Mouse (Mus musculus) lung, postnatal 36 days (tissue): Measurements from ENCODE around the gene Fcnb.

ENCODE experiments used
- DNase-seq: peaks from one replicate; pipeline ENCODE4 v3.0.0; 2022; ENCODE audit warnings: mixed read lengths

The Fcnb gene

DNA sequence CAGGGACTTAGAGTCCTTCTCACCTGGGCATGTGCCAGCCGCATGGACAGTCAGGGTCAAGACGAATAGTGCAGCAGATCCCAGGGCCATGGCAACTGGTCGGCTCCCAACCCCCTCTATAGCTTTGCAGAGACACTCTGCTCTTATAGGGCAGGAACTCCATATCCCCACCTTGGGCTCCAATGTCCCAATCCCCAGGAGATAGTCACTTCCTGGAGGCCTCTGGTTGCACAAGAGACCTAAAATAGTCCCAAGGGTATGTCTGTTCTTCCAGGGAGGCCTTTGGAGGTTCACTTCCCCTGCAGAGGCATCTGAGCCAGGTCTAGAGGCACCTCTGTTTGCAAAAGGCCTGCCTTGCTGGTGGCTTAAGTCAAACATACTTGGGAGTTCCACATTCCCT is at the start of gene Fcnb:
Gene Fcnb, minus strand, starts transcription at position 118 of the 400 bp plus-strand sequence.
- DNase-seq: no peak

DNA sequence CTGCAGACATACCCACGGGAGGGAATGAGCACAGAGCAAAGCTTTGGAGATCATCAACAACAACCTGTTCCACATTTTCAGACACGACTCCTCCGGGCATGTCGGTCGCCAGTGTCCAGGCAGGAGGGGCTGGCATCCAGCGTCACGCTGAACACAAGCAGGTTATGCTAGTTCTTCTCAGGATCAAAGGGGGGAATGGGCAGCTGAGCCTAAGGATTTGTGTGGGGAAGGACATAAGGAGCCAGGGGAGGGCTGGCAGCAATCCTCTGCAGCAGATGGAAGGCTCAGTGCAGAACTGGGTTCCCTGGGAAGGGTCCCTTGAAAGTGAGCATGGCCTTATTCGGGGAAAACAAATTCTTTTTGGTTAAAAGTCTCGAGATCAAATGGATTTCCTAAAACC is 49.1 kb upstream of the Fcnb start:
- no peak for DNase-seq

DNA sequence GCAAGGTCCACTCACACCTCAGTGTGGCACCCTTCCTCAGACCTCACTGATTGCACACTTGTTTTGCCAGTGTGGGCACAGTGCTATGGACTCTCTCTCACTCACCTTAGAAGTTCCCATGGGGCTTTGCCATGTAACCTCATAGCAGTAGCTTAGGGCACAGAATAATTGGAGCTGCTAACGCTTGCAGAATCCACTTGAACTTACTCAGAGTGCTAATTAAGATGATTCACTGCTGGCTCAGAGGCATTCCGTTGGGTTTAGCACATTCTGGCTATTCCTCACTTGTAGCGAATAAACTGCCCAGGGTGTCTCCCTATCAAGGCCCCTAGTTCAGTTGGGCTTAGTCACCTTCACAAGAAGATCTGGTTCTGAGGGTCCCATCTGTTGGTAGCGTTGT is 47.4 kb upstream of the Fcnb start:
- no peak for DNase-seq

DNA sequence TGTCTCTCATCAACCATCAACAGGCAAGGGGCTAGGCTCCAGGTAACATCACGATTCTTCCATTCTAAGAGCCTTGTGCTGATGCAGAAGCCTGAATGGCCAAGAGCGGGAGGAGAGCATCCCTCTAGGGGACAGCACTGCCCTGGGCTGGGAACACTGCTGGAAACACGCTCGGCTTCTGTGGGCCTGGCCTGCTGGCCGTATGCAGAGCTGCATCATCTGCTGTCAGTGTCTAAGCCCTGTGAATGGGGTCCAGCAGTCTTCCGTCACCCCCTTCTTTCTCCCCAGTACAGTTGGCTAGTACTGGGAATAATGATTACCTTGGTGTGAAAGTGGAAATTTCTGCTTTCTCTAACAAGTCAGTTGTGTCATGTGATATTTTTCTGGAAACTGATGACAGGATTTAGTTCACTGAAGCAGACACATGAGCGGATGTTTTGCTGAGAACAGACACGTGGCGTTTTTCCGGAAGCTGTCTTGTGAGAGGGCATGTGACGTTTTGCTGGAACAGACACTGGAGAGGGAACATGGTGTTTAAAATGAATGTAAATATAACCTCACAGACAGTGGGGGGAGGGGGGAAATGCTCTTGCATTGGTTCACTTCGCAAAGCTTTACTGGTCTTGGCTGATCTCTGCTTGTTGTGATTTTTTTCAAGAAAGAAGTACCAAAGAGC is 42.2 kb upstream of the Fcnb start:
- DNase-seq: peak; percentile 56

DNA sequence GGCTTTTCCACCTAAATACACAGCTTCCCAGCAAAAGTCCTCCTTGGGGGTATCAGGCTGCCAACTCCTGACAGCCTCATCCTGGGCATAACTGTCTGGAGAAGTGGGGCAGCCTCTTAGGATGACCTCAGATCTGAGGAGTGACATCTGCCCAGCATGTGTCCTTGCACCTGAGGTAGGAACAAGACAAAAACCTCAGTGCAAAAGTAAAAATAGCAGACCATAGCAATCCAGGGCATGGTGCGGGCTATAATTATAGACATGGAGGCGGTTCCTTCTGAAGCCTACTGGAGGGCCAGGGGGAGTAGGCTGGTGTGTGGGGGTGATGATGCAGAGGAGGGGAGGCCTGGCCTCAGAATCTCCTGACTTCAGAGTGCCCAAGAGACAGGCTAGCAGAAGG is 39.2 kb upstream of the Fcnb start:
- DNase-seq: no peak

DNA sequence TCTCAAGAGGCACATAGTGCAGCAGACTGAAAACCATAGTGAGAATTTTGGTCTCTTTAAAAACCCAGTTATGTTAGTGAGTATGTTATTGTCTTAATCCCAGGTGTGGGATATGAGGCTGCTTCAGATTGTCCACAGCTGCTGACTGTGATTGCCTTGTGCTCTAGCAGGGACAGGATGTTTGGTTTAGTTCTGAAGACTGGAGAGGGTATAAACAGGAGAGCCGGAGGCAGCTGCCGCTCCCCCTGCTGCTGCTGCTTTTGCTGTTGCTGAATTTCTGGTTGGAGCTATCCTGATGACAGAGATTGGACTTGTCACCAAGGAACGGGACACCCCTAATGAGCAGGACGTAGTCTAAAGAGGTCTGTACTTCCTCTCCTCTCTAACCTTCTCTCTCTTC is 36.6 kb upstream of the Fcnb start:
- DNase-seq: no peak

DNA sequence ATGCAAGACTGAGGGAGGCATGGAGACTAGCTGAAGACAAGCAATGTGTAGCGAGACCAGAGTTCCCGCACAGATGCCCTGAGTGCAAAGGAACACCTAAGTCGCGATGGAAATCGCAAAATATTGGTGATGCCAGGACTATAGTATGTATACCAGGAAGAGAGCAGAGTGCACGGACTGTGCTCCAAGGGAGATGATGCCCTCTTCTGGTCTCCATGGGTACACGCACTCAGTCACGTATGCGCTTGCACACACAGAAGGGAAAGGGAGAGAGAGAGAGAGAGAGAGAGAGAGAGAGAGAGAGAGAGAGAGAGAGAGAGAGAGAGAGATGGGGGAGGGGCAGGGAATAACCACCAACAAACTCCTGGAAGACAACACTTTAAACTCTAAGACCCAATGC is 35.7 kb upstream of the Fcnb start:
- DNase-seq: no peak

DNA sequence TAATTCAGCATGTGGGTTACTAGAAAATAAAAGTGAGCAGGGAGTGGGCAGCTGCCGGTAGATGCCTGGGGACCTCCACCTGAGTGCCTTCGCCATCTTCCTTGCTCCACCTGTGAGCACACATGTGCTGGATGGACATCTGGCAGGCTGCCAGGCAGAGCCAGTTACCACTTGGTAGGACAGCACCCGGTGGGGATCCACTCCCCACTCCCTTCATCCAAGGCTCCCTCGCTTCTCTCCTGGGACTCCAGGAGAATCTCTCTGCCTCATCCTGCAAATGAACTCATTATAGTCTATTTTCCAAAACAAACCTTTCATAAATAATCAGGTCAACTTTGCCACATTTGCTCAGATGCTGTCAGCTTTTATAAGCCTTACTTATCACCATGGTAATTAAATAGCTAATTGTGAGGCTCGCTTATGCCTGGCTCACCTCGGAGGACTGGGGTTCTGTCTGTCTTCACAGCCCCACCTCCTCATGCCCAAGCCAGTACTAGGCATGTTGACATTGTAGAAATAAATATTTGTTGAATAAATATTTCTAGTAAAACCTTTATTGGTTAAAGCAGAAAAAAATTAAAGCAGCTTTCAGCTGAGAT is 33.9 kb upstream of the Fcnb start:
- DNase-seq: no peak

DNA sequence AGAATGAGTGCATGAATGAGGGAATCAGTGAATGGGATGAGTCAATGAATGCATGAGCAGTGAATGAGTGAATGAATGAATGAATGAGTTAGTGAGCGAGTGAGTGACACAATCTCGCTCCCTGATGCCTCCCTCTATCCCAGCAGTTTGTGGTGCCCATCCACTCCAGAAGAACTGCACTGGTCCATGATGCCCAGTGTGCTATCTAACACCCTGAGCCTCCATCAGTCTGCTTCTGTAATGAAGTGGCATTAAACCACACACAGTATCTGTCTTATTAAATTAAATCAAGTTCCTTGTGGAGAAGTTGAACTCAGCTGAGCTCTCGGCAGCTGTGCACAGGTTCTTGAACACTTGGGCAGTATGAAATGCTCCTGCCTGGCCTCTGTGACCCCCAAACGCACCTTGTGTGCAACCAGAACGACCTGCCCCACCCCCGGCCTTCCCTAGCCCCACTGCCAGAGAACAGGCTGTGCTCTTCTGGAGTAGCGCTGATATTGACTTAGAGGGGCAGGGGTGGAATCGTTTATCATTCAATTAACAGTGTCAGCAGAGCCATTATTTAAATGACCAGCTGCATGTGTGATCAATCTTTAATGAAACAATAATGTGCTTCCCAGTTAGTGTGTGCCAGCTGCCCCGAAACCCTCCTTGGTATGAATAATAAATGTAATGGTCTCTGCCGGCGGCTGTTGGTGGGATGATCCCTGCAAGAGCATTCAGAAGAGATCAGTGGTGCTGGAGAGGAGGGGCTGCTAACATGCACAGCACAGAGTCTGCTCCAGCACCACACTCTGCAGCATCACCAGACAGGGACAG is 33.0 kb upstream of the Fcnb start:
- DNase-seq: no peak

DNA sequence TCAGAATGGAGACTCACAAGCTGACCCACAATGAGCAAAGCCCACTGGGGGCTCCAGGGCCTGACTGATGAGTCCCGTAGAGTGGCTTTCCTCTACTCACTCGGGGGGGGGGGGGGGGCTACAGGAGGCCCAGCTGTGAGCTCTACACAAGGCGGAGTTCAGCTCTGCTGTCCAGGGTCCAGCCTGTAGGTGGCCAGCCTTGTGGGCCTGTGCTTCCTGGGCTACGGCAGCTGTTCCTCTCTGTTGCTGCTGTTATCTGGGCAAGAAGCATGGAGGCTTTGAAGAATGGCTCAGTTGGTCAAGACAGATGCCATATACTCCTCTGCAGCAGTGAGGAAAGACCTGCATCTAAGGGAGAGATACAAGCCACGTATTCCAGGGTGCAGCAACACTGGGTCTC is 24.1 kb upstream of the Fcnb start:
- no peak for DNase-seq

DNA sequence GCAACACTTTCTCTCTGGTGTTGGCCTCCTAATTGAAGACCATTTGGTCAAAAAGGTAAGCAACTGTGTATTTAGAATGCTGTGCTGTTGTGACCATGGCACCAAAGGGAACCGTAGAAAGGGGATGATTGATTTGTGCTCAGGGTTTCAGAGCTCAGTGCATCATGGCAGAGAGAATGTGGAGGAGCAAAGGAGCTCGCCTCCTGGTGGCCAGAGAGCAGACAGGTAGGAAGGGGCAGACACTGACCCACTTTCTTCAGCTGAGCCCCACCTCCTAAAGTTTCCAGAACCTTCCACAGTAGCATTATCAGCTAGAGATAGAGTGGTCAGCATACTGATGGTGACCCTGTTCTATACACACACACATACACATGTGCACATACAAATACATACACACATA is 21.3 kb upstream of the Fcnb start:
- DNase-seq: no peak

DNA sequence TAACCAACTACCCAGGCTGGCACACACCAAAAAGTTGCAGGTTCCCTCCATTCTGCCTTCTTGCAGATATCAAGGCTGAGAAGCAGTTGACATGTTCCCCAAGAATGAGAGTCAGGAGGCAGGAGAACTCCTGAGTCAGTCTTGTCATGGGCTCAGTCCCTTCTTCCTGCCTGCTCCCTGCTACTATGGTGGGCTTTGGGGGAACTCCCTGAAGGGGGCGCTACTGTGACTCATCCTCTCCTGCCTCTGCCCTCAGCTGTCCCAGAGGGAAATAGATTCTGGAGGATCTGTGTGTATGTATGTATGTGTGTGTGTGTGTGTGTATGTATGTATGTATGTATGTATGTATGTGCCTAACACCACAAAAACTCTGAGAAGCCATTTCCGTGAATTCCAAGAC is 19.0 kb upstream of the Fcnb start:
- no peak for DNase-seq

DNA sequence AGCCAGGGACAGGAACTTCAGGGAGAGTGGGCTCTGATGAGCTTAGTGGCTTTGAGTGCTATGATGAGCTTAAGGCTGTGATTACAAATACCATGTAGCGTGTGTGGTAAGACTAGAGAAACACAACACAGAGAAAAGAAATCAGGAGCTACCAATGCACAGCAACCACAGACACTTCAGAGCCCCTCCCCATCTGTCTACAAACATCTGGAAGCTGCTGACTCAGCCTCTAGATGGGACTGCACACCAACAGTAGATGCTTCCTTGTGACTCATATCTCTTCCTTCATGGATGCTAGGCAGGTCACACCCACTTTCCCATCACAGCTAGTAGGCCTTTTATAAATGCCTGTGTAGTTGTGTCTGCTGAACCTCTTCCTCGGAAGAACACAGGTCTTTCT is 17.2 kb upstream of the Fcnb start:
- DNase-seq: no peak

DNA sequence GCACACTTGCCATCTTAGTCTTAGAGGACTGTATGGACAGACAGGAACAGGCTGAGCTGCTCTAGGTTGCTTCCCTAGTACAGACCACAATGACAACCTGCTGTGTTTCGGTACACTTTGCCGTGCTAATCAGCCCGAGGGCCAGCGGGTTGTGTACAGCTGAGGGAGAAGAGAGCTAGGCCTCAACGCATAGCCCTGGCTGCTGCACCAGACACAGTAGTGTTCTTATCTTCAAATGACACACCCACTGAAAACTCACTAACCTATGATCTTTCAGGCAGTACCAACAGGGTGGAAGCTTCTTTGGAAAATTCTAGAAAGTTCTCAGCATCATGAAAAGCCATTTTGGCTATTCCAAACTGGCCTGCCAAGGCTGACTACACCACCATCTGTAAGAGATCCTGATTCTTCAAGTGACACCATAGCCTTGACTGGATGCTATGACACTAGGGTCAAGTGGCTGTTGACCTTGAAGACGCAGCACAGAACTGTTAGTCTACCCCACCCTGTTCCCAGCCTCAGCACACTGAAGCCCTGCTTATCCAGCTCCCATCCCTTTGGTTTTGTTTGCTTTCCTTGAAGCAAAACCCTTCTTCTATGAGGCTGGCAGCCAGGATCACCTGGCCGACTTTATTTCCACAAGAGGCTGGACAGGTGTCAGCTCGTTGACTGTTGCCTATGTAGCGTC is 16.3 kb upstream of the Fcnb start:
- no peak for DNase-seq

DNA sequence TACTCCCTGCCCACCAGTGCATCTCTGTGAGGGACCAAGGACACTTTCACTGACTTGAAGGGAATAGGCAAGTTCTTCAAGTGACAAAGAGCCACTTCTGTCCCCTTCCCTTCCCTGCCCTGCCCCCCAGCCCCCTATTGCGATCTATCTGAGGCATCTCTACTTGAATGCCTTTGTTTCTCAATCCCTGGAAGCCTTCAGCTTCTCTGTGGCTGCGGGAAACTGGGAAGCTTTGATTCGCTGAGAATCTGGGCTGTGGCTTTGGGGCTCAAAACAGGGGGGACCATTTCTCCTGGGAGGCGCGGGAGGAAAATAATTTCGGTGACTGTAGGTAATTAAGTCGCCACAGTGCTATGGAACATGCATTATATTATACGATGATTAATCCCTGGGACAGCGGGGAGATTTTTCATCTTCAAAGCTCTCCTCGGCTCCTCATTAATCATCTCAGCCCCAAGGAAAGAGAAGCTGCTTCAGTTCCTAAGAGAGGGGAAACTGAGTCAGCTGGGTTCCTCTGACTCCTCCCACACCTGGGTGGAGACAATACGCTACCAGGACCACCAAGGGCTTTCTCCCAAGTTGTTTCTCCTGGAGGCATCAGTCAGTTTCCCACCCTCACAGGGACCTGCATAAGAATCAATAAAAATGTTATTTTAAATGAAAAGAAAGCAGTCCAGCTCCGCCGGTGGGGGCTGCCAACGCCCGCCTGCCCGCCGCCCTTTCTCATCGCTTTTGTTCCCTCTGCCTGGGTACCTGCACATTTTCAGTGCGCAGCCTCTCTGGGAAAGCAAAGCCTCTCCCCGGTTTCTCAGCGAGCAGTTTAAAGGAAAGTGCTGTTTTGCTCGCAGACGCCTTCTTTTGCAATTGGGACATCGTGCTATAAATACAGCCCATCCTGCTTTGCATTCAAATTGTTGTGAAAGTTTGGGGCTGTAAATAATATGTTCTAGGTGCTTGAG is 14.1 kb upstream of the Fcnb start:
- no peak for DNase-seq

DNA sequence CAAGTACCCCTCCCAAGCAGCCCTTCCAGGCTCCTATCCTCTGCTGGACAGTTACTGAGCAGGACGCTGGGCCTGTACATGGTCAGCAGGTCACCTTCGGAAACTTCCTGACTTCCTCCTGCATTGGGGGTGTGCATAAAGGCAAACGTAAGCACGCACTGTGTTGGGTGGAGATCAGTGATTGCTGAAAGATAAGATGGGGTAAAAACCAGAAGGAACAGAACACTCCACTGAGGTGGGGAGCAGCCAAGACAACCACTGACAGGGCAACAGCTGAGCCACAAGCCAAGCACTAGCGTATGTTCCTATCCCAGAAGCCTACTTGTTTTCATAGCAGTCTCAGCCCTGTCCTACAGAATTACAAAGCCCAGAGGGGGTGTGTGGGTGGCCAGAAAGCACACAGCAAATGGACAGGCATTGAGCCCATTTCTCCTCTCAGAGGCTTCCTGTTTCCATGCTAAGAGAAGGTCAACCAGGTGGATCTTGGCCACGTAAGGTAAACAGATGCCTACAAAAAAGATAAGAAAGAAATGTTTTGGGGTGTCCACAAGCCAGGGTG is 12.1 kb upstream of the Fcnb start:
- DNase-seq: no peak

DNA sequence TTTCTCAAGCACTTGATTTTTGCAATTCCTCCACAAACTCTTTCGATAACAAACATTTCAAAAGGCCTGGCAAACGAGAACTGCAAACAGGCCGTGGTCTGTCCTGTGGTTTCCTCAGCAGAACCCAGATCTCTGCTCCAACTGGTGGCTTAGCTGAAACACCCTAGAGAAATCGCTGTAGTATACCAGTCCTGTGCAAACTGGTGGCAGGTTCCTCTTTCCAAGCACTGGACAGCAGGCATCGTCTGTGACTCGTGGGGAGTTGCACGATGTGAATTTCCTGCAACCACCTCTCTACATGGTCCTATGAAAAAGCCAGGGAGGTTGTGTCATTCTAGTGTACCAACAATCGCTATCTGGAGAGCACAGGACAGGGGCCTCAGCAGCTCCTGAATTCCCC is 7.4 kb upstream of the Fcnb start:
- DNase-seq: peak; percentile 63

DNA sequence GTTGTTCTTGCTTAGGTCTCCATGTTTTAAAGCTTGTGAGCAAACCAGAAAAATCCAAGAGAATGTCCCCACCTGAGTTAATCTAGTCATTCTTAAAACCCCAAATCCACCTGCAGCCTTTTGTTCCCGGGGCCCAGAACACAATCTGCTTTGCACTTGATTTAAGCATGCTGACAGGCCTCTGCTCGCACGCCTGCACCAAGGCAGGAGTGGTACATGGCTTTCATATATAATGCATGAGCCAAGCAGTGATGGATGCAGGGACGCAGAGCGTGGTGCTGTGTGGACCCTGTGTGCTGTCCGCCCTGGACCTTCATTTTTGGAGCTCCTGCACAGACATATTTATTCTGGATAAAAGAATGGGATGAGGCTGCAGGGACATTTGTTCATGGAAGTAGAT is 6.4 kb upstream of the Fcnb start:
- DNase-seq: no peak

DNA sequence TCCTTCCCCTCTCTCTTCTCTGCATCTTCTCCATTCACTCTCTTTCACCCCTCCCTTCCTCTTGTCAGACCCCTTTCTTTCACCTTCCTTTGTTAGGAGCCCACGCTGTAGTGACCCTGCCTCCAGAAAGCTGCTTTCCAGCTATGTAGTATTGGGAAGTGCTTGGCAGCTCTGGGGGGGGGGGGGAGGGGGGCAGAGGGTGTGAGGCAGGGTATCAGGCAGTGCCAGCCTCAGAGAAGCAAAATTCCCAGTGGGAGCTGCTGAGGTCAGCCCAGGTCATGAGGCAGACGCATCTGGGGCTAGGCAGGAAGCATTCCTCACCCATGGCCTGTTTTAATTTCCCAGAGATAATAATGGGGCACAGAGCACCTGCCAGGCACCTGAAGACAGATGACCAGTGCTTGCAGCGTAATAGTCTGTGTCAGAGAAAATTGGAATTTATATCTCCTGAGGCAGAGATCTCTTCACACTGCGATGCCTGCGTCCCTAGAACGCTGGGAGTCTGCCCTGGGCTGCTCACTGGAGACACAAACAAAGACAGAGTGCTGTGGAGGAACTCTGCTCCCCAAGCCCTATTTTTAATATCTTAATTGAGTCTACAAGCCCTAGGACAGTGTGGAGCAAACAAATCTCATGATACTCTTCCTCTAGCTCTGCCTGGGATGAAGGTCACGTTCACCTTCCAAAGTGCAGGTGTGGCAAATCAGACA is 5.8 kb upstream of the Fcnb start:
- DNase-seq: no peak

DNA sequence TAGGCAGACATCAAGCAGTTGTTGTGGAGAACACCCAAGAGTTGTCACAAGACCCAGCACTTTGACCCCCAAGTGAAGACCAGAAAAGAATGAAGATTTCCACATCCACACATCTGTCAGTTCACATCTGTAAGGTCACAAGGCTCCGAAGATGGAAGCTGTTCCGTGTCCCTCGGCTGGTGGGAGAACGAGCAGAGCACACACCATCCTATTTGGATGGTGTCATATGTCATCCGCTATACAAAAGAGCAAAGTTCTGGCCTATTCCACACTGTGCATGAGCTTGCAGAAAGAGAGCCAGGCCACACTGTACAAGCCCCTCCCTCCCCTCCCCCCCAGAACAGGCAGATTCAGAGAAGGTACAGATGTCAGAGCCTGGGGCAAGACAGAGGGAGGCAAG is 4.4 kb upstream of the Fcnb start:
- peak; percentile 37 for DNase-seq

DNA sequence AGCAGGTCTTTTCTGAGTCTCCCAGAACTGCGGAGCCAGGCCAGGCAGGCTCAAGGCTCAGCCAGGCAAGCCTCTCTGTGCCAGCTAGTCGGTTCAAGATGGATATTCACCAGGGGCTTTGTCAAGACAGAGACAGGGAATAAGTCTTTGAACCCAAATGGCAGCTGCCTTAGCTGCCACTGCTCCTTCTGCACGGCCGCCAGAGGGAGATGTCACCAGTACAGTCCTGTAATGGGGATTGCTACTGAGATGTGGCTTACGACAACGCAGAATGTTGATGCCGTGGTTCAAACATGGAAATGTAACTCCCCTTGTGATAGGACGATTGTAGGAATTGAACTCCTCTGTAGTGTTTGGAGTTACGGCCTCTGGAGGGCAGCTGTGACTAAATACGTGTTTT is 1.4 kb upstream of the Fcnb start:
- DNase-seq: no peak
